Mouse (Mus musculus) erythroblast, embryonic 14.5 days (primary cell): Measurements from ENCODE around the gene Aamdc. TPM values are rescaled to one million over a fixed set of nuclear protein-coding genes. Genes with fewer than 3 reads are reported as not detected.

Source experiments
- H3K27me3 ChIP-seq: 2 replicates; pipeline ENCODE4 v1.6.1; 2012; ENCODE audit warnings: inconsistent platforms; ENCODE audit not compliant: control insufficient read depth
- H3K36me3 ChIP-seq: 2 replicates; pipeline ENCODE4 v1.6.1; 2012; ENCODE audit warnings: mild to moderate bottlenecking, inconsistent platforms; ENCODE audit not compliant: control insufficient read depth
- H3K4me1 ChIP-seq: 2 replicates; pipeline ENCODE4 v1.6.1; 2012; ENCODE audit warnings: inconsistent platforms; ENCODE audit not compliant: control insufficient read depth
- H3K4me3 ChIP-seq: replicated peaks from 2 replicates; pipeline ENCODE3; 2012; ENCODE audit warnings: moderate library complexity, mild to moderate bottlenecking, inconsistent platforms
- H3K9me3 ChIP-seq: 2 replicates; pipeline ENCODE4 v1.6.1; 2012; ENCODE audit warnings: low read length, inconsistent platforms, mixed read lengths; ENCODE audit not compliant: control insufficient read depth
- GATA1 ChIP-seq: IDR thresholded peaks from 2 replicates; pipeline ENCODE4 v1.6.1; 2012; ENCODE audit warnings: low read length, inconsistent platforms, mixed read lengths
- TAL1 ChIP-seq: IDR thresholded peaks from 3 replicates; pipeline ENCODE4 v1.6.1; 2012; ENCODE audit warnings: low read length, inconsistent platforms, mixed read lengths
- polyA plus RNA-seq: library from polyadenylated mRNA; stranded (reverse); fragments of >175 nt; gene quantifications from 2 replicates; pipeline ENCODE4 v1.2.3, GENCODE M21; 2012

Gene Aamdc
- 0.17 and 0.63 TPM in 2 replicates for polyA plus RNA-seq

DNA sequence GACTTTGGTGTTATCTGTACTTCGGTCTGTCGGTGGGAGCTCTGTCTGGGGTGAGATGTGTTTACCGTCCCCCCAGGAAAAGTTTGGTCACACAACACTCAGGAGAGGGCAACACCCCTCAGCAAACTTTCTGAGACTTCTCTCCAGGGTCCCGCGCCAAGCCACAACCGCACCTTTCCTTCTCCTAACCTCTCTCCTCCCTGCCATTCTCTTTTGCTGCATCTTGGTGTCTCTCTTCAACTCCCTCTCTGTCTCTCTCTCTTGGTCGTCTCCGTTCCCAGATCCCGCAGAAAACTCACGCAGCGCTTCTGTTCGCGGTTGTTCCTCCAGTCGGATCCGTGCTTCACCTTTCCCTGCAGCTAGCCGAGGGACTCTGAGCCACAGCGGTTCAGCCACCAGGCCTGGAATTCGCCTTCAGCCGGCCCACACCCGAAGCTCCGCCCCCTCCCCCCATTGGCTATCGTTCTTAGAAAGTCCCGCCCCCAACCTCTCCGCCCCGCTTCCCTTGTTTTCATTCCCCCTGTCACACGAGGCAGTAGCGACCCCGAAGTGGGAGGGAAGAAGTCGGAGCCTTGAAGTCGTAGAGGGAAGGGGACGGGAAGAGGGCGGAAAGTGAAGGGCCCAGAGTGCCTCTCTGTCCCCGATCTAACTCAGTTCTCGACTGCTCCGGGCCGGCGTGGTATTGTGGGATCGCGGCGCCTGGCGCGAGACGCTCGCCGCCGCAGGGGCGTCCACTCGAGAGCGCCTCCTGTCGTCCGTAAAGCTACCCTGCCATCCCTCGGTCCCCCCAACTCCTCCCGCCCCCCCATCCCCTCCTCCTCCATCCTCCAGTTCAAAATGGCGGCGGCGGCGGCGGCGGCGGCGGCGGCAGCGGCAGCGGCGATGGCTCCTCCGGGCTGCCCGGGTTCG, at the start of gene Aamdc, which contains the start of gene Rsf1:
Gene Aamdc, minus strand, starts transcription at position 431 of the 909 bp plus-strand sequence.
Gene Rsf1, plus strand, starts transcription at position 823 of the 909 bp plus-strand sequence.
- H3K4me3 ChIP-seq = peak within 1 kb of the TSS; percentile 100
- TF ChIP-seq GATA1 (no peak), TAL1 (no peak)
- no peaks in the 10 kb centered on the region for H3K9me3 ChIP-seq
- H3K4me1 ChIP-seq = peaks cover 30% of the 10 kb centered on the region
- no peaks in the 10 kb centered on the region; the same call in 1 of the 2 replicates for H3K36me3 ChIP-seq
- no peaks in the 10 kb centered on the region for H3K27me3 ChIP-seq

DNA sequence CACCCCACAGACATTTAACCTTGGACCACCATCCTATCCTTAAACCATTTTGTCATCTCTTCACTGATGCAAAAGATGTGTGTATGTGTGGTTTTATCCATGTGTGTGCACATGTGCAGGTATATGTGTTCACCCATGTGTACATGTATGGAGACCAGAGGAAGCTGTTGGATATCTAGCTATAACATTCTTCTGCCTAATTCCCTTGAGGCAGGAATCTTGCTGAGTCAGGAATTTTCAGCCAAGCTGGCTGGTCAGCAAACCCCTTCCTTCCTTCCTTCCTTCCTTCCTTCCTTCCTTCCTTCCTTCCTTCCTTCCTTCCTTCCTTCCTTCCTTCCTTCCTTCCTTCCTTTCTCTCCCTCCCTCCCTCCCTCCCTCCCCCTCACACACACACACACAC, 44.1 kb upstream of the Aamdc start:
- H3K36me3 ChIP-seq = peaks cover 10% of the 10 kb centered on the region
- no peaks in the 10 kb centered on the region for H3K27me3 ChIP-seq
- H3K9me3 ChIP-seq = no peaks in the 10 kb centered on the region
- TF ChIP-seq TAL1 (no peak), GATA1 (no peak)
- no peak overlapping the region for H3K4me3 ChIP-seq
- H3K4me1 ChIP-seq = no peaks in the 10 kb centered on the region

- Histone ChIP-seq H3K4me1 (no peaks in the 10 kb centered on the region), H3K4me3 (no peak overlapping the region), H3K27me3 (no peaks in the 10 kb centered on the region), H3K9me3 (no peaks in the 10 kb centered on the region), H3K36me3 (peaks cover 16% of the 10 kb centered on the region)
- TF ChIP-seq GATA1 = no peak
- TF ChIP-seq TAL1 = no peak
Measured at GRCm38 (mm10) chr7:97622676-97623075, 43.4 kb upstream of the Aamdc start.

GRCm38 (mm10) chr7:97621346-97621745, 42.0 kb upstream of the Aamdc start:
- TF ChIP-seq GATA1 (no peak), TAL1 (no peak)
- peaks cover 19% of the 10 kb centered on the region for H3K36me3 ChIP-seq

GRCm38 (mm10) chr7:97598548-97598947, 19.3 kb upstream of the Aamdc start:
- Histone ChIP-seq H3K4me1 (peaks cover 12% of the 10 kb centered on the region), H3K27me3 (no peaks in the 10 kb centered on the region), H3K4me3 (no peak overlapping the region), H3K36me3 (0 out of 2 replicates have a peak, but pooled peaks cover 2% of the 10 kb centered on the region), H3K9me3 (no peaks in the 10 kb centered on the region)
- TF ChIP-seq GATA1 (no peak), TAL1 (no peak)

More at GRCm38 (mm10) chr7:97621346-97621745, 42.0 kb upstream of the Aamdc start:
- Histone ChIP-seq H3K9me3 (no peaks in the 10 kb centered on the region), H3K27me3 (no peaks in the 10 kb centered on the region), H3K4me3 (no peak overlapping the region), H3K4me1 (no peaks in the 10 kb centered on the region)

GRCm38 (mm10) chr7:97593535-97593934, 14.2 kb upstream of the Aamdc start:
- Histone ChIP-seq H3K4me1 (peaks cover 36% of the 10 kb centered on the region), H3K9me3 (no peaks in the 10 kb centered on the region)
- TF ChIP-seq TAL1 (no peak), GATA1 (no peak)

GRCm38 (mm10) chr7:97592396-97592795, 13.1 kb upstream of the Aamdc start:
- no peaks in the 10 kb centered on the region for H3K9me3 ChIP-seq
- no peak for TF ChIP-seq TAL1
- TF ChIP-seq GATA1 = no peak
- H3K36me3 ChIP-seq = peaks cover 11% of the 10 kb centered on the region
- H3K4me1 ChIP-seq = peaks cover 36% of the 10 kb centered on the region
- no peaks in the 10 kb centered on the region for H3K27me3 ChIP-seq
- H3K4me3 ChIP-seq = no peak overlapping the region

More at GRCm38 (mm10) chr7:97593535-97593934, 14.2 kb upstream of the Aamdc start:
- H3K27me3 ChIP-seq = no peaks in the 10 kb centered on the region
- no peak overlapping the region for H3K4me3 ChIP-seq
- peaks cover 11% of the 10 kb centered on the region for H3K36me3 ChIP-seq

GRCm38 (mm10) chr7:97591336-97591735, 12.0 kb upstream of the Aamdc start:
- Histone ChIP-seq H3K4me1 (peaks cover 36% of the 10 kb centered on the region), H3K4me3 (no peak overlapping the region), H3K9me3 (no peaks in the 10 kb centered on the region), H3K36me3 (peaks cover 11% of the 10 kb centered on the region), H3K27me3 (no peaks in the 10 kb centered on the region)
- TF ChIP-seq TAL1 (no peak), GATA1 (no peak)

- Histone ChIP-seq H3K4me1 (peaks cover 39% of the 10 kb centered on the region), H3K9me3 (no peaks in the 10 kb centered on the region)
- no peak for TF ChIP-seq TAL1
- no peak for TF ChIP-seq GATA1
Measured at GRCm38 (mm10) chr7:97590488-97590887, 11.2 kb upstream of the Aamdc start.

More at GRCm38 (mm10) chr7:97590488-97590887, 11.2 kb upstream of the Aamdc start:
- Histone ChIP-seq H3K27me3 (no peaks in the 10 kb centered on the region), H3K4me3 (no peak overlapping the region), H3K36me3 (peaks cover 11% of the 10 kb centered on the region)
